Mouse (Mus musculus): Measurements from ENCODE around the gene Nup35.

Gene Nup35

DNA sequence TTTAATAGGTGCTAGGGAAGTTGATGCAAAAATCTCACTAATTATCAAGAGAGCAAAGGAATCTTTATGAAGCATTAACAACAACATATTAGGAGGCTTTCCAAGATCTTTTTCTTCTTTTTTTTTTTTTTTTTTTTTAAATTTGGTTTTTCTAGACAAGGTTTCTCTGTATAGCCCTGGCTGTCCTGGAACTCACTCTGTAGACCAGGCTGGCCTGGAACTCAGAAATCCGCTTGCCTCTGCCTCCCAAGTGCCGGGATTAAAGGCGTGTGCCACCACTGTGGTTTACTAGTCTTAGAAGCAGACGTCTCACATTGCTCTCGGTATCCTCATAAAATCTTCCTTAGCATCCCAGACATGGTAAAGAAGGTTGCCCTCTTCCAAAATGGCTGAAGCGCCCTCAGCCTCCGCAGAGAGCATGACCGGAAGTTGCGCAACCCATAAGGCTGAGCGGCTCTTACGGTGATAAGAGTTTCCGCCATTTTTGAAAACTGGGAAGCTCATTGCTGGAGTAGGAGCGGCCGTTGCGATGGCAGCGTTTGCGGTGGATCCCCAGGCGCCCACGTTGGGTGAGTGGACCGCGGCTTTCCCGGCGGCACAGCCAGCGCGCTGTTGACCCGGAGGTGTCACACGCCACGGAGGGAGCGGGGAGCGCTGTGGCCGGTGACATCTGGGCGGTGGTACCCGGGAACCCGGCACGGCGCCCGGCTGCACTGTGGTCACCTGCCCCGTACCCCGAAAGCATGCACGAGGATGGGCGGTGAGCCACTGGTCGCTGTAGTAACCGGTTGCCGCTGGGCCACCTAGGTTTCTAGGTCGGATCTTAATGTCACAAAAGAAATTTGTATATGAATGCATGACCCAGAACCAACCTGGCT is 21.6 kb downstream of the Nup35 start:
- peak; percentile 79 to 85 for DNase-seq (ENCODE audit: low spot score in 2 of 2)

GRCm38 (mm10) chr2:80639398-80639797 is 22.4 kb downstream of the Nup35 start:
- no peak for DNase-seq (ENCODE audit: low spot score in 2 of 2)

DNA sequence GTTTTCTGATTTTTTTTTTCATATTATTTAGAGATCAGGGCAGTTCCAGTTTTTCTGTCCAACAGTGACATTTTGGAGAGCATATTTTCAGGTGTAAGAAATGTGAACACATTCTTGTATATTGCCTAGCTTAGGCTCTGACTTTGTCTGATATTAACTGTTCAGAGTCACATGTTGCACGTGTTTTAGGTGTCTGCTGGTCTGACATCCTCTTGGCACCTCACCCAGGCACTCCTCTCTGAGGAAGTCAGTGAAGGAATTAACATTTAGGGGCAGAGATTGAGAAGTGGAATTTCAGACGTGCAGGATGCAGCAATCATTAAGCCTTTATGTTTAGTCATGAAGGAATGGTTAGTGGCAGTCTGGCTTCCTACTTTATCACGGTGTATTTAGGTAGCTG is 22.8 kb downstream of the Nup35 start:
- no peak for DNase-seq (ENCODE audit: low spot score in 2 of 2)

GRCm38 (mm10) chr2:80661414-80661813 is 44.4 kb downstream of the Nup35 start:
- DNase-seq (ENCODE audit: low spot score in 2 of 2): no peak

- no peak for DNase-seq (ENCODE audit: low spot score in 2 of 2)
Observed at GRCm38 (mm10) chr2:80662682-80663081, 45.6 kb downstream of the Nup35 start.

- DNase-seq (ENCODE audit: low spot score in 2 of 2): no peak
Observed at GRCm38 (mm10) chr2:80667396-80667964, 50.4 kb downstream of the Nup35 start.

DNA sequence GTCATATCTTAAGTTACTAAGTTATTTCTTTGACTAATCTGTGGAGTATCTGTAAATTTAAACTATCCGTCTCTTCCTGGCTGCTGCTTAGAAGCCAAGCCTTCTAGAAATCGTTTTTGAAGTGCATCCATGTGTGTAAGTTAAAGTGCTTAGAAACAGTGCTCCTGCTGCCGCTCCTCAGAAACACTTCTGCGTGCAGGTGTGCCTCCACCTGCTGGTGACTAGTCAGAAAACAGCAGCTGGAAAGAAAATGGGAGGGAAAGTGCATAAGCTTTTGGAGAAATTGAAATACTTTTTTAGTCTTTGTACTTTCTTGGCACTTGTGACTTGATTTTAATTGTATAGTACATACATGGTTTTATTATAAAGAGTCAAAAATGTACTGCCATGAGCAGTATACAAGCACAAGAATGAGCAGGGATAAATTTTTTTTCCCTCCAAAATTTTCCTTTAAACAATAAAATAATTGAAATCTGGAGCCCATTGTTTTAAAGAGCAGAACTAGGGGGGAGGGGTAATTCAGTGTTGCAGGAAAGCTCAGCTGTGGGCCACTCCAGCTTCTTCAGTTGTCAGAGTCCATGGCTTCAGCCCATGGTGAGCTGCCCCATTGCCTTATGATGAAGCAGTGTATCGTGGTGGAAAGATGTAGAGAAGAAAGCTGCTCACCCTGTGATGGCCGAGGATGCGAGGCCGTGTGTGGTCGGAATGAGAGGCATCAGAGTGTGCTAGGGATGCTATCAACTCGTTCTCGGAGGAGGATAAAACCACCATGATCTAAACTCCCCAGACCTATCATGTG is 53.0 kb downstream of the Nup35 start:
- DNase-seq (ENCODE audit: low spot score in 2 of 2): no peak

DNA sequence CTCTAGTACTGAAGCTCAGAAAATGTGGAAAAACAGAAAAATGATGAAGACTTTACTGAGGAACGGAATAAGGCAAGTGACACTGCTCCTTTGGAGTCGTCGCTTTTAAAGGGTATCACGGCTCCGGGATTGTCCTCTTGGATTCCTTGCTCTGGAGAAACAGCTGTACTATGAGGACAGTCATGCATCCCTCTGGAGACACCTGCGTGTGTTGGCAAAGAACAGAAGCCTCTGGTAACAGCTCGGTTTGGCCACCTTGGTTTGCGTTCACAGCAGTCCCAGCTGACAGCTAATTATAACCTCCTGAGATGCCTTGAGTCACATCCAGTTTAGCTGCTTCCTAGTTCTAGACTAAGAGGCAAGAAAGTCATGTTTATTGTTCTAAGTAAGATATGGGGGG is 61.8 kb downstream of the Nup35 start:
- no peak for DNase-seq (ENCODE audit: low spot score in 2 of 2)

- no peak for DNase-seq (ENCODE audit: low spot score in 2 of 2)
Observed at GRCm38 (mm10) chr2:80683727-80684239, 66.7 kb downstream of the Nup35 start.

DNA sequence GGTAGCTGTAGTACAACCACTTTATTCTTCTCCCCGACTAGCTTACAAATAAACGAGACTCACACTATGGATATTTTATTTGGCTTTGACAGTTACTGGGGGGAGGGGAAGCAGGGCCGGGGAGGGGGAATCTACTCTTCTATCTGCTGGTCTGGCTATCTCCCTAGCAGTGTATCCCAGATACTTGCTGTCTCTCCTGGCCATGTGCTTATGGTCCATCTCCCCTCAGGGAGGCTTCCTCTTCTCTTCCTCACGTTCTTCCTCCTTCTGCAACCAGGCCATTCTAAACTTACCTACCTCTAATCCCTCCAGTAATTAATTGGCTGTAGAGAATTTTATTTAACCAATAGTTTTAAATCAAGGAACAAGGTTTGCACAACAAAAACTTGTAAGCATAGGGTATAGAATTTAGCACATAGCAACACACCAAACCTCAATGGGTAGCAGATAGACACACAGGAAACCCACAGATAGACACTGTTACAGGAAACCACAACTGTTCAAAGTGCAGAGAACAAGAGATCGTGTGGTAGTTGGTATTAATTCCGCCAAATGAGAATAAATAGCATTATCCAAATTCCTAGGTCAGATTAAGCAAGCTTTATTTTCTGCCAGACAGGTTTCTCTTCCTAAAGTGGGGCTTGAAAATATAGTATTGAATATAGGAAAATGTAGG is 67.5 kb downstream of the Nup35 start:
- DNase-seq (ENCODE audit: low spot score in 2 of 2): no peak

GRCm38 (mm10) chr2:80688261-80688660 is 71.2 kb downstream of the Nup35 start:
- no peak for DNase-seq (ENCODE audit: low spot score in 2 of 2)

- DNase-seq (ENCODE audit: low spot score in 2 of 2): no peak
Observed at GRCm38 (mm10) chr2:80707429-80707828, 90.4 kb downstream of the Nup35 start.
